Mouse (Mus musculus) lung, postnatal 36 days (tissue): ENCODE measurements around the gene Tbc1d20.
"Not testable (repeated sequence)": the region's sequence is repeated elsewhere in the genome, so short reads cannot be mapped to it uniquely, and the experiment has no call there.

Source experiments
- DNase-seq: peaks from one replicate; pipeline ENCODE4 v3.0.0; 2022; ENCODE audit warnings: mixed read lengths

Tbc1d20 gene

GRCm38 (mm10) chr2:152293727-152294475 is at the start of gene Tbc1d20:
Gene Tbc1d20 (plus strand): TSS chr2:152293828.
- DNase-seq: peak; percentile 91

DNA sequence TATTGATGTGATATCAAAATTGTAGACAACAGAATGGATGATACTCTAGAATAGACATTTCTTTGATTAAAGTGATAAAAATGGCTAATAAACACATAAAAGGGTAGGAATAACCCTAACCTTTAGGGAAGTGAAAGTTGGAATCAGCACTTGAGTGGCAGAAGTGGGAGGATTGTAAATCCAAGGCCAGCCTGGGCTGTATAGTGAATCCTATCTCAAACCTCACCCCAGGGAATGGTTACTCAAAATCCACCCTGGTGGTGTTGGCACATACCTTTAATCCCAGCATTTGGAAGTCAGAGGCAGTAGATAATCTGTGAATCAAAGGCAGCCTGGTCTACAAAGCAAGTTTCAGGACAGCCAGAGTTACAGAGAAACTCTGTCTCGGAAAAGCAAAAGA is 46.4 kb upstream of the Tbc1d20 start:
- DNase-seq: no peak

- DNase-seq: no peak
Measured at GRCm38 (mm10) chr2:152250511-152250910, 43.1 kb upstream of the Tbc1d20 start.

DNA sequence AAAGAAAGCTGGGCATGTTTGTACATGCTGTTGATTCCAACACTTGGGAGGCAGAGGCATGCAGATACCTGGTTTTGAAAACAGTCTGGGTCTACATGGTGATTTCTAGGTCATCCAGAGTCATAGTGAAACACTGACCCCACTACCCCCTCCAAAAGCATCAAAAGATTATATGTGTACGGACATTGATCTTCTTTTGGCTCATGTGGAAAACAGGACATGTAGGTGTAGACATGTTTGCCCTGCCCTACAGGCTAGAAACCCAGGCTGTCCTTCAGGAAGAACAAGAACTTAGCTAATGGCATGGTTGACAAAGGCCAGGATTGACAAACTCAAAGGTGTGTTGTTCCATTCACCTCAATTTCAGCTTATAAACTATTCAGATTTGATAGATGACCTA is 33.9 kb upstream of the Tbc1d20 start:
- DNase-seq: no peak

- DNase-seq: no peak
Measured at GRCm38 (mm10) chr2:152273639-152274038, 20.0 kb upstream of the Tbc1d20 start.

DNA sequence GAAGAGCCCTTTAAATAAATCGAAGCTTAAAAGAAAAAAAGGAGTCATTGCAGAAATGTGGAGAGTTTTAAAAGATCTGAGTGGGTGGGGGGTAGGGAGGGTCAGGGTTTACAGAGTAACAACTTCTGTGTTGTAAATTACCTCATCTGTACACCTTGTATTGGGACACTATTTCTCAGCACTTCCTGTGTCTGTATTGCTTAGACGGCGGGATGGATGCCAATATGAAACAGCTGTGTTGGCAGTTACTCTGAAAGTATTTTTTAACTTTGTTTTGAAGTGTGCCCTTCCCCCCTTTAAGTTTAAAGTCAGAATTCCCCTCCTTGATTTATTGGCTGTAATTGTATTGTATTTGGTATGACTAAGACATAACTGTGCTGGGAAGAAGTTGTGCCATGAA is 12.2 kb upstream of the Tbc1d20 start:
- peak; percentile 41 for DNase-seq

DNA sequence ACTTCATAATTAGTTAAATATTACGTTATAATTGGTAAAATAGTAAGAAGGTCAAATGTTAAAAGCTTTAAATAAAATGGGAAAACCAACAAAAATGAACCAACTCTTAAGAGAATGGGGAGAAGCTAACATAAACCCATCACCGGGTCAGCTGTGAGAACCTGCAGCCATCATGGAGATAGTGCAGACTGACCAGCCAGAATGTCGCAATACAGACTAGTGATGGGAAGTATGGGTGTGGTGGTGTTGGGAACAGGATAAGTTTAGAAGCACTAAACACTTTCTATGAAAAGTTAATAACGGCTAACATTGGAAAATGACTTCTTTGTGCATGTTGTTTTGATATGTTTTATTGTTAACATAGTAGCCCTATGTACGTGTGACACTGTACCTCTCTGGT is 6.1 kb upstream of the Tbc1d20 start:
- no peak for DNase-seq

GRCm38 (mm10) chr2:152288046-152288445 is 5.6 kb upstream of the Tbc1d20 start:
- DNase-seq: no peak

DNA sequence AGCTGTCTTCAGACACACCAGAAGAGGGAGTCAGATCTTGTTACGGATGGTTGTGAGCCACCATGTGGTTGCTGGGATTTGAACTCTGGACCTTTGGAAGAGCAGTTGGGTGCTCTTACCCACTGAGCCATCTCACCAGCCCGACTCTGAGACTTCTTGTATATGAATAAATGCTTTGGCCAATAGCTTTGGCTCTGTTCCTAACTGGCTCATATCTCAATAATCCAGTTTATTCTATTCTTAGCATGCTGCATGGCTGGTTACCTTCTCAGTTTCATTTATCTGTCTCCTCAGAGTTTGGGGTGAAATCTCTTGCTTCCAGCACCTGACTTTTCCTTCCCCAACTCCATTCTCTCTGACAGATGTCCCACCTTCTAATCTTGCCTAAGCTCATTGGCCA is 4.0 kb upstream of the Tbc1d20 start:
- not testable (repeated sequence) for DNase-seq

GRCm38 (mm10) chr2:152292475-152292874 is 1.2 kb upstream of the Tbc1d20 start:
- DNase-seq: no peak

DNA sequence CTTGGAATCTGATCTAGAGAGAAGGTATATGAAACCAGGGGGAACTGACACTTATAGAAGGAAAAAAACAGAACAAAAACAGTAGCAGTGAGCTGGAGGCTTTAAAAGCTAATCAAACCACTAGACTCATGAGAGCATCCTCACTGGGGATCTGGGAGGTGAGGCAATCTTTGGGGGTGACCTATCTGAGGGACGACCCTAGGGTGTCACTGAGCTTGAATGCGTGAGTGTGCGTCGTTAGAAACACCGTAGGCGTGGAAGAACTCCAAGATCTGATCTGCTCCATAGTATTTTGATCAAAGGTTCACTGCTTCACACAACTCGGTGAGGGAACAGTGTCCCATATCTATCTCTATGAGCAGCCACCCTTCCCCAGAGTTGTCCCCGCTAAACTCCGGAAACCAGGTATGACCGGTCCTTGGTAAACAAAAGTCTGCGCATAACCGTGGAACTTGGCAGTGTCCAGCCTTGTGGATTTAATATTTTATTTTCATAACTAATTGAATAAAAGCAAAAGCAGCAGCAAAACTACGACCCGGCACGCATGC is 375 bp upstream of the Tbc1d20 start:
- DNase-seq: no peak

GRCm38 (mm10) chr2:152294541-152294940 is 913 bp downstream of the Tbc1d20 start:
- peak; percentile 34 for DNase-seq

- DNase-seq: no peak
Measured at GRCm38 (mm10) chr2:152302862-152303261, 9.2 kb downstream of the Tbc1d20 start.

GRCm38 (mm10) chr2:152303781-152304180 is 10.2 kb downstream of the Tbc1d20 start:
- no peak for DNase-seq

DNA sequence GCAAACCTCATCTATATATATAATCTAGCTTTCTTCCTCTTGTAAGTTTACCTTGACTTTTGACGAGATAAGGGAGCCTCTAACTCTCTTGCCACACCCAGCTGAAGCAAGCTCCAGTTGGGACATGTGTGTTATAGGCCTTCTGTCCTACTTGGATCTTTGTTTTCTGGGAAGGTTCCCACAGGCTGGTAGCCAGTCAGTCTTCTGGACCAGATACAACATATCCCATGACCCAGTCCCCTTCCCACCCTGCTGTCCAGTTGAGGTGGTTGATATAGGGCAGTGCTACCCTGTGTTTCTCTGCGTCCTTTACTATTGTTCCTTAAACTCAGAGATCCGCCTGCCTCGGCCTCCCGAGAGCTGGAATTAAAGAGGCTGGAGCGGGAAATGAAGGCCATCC is 11.9 kb downstream of the Tbc1d20 start:
- no peak for DNase-seq

DNA sequence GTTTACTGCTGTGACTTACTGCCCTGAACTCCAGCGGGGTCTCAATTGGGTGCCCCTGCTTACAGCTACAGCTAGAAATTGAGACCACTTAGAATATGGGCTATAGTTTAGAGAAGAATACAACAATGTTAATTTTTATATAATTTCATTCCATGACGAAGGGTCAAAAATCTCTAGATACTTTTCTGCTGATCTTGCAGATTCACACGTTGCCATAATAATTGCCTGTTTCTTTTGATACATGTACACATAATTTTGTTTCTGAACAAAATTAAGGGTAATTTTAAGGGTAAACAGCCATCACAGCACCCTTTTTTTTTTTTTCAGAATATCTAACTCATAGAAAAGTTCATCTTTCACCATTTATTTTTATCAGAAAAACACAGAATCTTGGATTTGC is 13.6 kb downstream of the Tbc1d20 start:
- no peak for DNase-seq

- no peak for DNase-seq
Measured at GRCm38 (mm10) chr2:152312996-152313395, 19.4 kb downstream of the Tbc1d20 start.

DNA sequence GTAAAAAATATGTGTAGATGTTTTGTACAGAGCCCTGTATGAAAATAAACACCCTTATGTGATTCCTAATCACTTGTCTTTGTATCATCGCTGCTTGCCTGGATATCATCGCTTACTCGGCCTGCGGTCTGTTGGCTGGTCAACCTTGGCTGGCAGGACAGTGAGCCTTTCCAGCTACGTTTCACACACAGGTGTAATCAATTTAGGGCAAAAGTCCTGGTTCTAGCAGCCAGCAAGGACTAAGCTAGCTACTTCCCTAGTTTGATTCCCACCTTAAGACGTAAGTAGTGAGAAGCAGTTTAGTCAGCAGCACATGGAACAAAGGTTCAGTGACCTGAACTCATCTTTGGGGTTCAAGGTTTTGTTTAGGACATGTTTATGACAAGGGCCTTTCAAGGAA is 20.3 kb downstream of the Tbc1d20 start:
- no peak for DNase-seq

- DNase-seq: no peak
Measured at GRCm38 (mm10) chr2:152317054-152317453, 23.4 kb downstream of the Tbc1d20 start.

DNA sequence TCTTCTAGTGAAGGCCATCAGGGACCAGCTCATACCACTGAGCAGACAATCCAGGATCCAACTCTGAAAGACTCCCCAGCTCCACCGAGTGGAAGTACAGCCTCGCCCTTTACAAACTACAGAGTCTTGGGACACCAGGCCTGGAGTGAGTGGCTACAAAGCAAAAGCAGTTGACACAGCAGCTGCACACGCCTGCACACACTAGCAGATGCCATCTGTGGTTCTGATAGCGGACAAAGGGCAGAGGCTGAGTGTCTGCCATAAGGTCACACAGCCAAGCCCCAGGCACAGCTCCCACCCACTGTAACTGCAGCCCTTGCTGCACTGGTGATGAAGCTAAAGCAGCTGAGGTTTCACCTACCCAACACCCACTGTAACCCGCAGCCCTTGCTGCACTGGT is 27.9 kb downstream of the Tbc1d20 start:
- no peak for DNase-seq

GRCm38 (mm10) chr2:152322198-152322597 is 28.6 kb downstream of the Tbc1d20 start:
- no peak for DNase-seq

DNA sequence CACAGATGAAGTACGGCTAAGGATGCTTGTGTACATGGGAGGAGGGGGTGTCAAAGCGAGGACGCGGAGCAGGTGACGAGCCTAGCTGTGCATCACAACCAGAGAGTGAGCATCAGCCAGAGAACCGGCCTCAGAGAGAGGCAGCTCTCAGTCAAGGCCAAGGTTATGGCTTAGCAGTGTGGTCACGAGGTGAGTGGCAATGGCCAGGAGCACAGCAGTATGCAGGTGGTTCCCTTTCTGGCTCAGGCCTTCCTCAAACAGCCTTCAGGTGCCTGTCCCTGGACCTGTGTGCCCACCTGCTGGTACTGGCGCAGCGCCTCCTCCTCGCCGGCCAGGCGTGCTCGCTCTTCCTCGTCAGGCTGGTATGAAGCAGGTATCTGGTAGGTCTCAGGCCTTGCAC is 30.3 kb downstream of the Tbc1d20 start:
- DNase-seq: no peak

- no peak for DNase-seq
Measured at GRCm38 (mm10) chr2:152324842-152325241, 31.2 kb downstream of the Tbc1d20 start.

DNA sequence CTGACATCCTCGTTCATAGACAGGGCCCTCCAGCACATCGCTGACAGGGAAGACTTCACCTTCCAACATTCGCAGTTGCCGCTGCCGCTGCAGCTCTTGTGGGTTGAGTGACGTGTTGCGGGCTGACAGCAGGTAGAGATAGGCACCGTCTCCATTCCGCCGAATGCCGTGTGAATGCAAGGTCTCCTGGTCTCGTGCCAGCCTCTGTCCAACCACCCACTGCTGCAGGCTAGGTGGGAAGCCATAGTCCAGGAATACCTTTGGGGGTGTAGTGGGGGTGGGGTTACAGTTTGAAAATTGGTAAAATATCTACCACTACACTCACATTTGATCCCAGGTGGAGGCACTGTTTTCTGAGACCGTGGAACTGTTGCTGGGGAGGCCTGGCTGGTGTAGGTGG is 32.5 kb downstream of the Tbc1d20 start:
- no peak for DNase-seq

- no peak for DNase-seq
Measured at GRCm38 (mm10) chr2:152326654-152327053, 33.0 kb downstream of the Tbc1d20 start.
